Mouse (Mus musculus): ENCODE data around the gene Arhgef25. TPM values are rescaled to one million over a fixed set of nuclear protein-coding genes. Genes with fewer than 3 reads are reported as not detected.

The Arhgef25 gene
- polyA plus RNA-seq, 1 experiment from 2014 or later, result 24.2 TPM

- no peak for ATAC-seq (ENCODE audit: low read depth)
- peaks cover 11% of the 10 kb centered on the region; the same call in 1 of the 2 replicates for H3K36me3 ChIP-seq (ENCODE audit: control insufficient read depth, insufficient read depth, low read length)
- WGBS, result 84% methylated on average over 19 of the region's 19 CpGs
- peaks cover 37% of the 10 kb centered on the region for H3K4me1 ChIP-seq (ENCODE audit: control insufficient read depth, insufficient read depth, low read length)
- H3K9me3 ChIP-seq (ENCODE audit: control insufficient read depth, low read length), result no peaks in the 10 kb centered on the region
- H3K4me2 ChIP-seq (ENCODE audit: low read depth, low read length), result no peak overlapping the region
- no peak overlapping the region for H3K9ac ChIP-seq (replicated peaks; ENCODE audit: low read depth, low read length)
- no peak overlapping the region for H3K4me3 ChIP-seq (ENCODE audit: low read depth, low read length)
- no peak overlapping the region for H3K27ac ChIP-seq (ENCODE audit: low read depth, low read length)
- no peaks in the 10 kb centered on the region for H3K27me3 ChIP-seq (ENCODE audit: control insufficient read depth, insufficient read depth, low read length)
These were observed 1.5 kb upstream of the Arhgef25 start for GRCm38 (mm10) chr10:127191191-127192056.

DNA sequence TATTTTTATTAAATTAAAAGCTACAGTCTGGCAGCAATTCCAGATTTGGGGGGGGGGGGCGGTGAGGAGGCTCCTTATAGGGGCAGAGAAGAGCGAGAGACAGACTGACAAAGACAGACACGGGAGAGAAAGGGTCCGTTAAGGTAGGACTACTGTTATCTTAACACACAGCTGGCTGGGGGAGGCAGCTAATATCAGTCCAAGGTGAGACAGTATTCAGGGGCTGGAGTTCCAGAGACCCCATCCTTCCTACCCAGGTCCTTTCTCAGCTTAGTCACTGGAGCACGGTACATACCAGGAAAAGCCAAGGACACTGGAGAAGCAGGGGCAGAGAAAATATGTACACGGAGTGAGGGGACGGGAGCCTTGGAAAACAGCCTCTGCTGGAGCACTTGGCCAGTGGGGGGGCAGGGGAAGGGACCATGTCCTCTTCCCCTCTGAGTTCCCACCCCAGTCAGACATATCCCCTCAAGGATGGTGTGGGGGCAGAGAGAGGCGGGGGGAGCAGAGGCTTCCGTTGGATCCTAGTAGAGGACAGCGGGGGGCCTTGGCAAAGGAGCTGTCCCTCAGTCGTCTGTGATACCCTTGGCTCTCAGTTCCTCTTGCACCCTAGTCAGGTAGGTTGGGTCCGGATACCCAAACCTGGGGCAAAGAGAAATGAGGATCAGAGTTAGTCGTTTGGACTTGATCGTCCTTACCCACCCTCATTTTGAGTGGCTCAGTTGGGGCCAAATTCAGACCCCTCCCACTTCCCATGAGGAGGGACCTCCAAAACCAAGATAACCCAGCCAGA, 711 bp upstream of the Arhgef25 start:
- Histone ChIP-seq H3K9me3 (ENCODE audit: control insufficient read depth, low read length) (no peaks in the 10 kb centered on the region), H3K36me3 (ENCODE audit: control insufficient read depth, insufficient read depth, low read length) (peaks cover 11% of the 10 kb centered on the region; the same call in 1 of the 2 replicates), H3K27ac (ENCODE audit: low read depth, low read length) (no peak overlapping the region), H3K4me1 (ENCODE audit: control insufficient read depth, insufficient read depth, low read length) (peaks cover 32% of the 10 kb centered on the region), H3K4me2 (ENCODE audit: low read depth, low read length) (peak overlapping the region; percentile 85), H3K9ac (replicated peaks; ENCODE audit: low read depth, low read length) (0 out of 2 replicates have a peak overlapping the region, but pooled peaks have one; percentile 69), H3K27me3 (ENCODE audit: control insufficient read depth, insufficient read depth, low read length) (no peaks in the 10 kb centered on the region), H3K4me3 (ENCODE audit: low read depth, low read length) (no peak overlapping the region)
- WGBS, result 31% methylated on average over 13 of the region's 14 CpGs
- no peak for ATAC-seq (ENCODE audit: low read depth)

GRCm38 (mm10) chr10:127189116-127189650, 700 bp downstream of the Arhgef25 start:
- Histone ChIP-seq H3K27me3 (ENCODE audit: control insufficient read depth, insufficient read depth, low read length) (no peaks in the 10 kb centered on the region), H3K36me3 (ENCODE audit: control insufficient read depth, insufficient read depth, low read length) (peaks cover 11% of the 10 kb centered on the region; the same call in 1 of the 2 replicates), H3K4me1 (ENCODE audit: control insufficient read depth, insufficient read depth, low read length) (peaks cover 27% of the 10 kb centered on the region), H3K4me3 (ENCODE audit: low read depth, low read length) (peak overlapping the region; percentile 45), H3K4me2 (ENCODE audit: low read depth, low read length) (peak overlapping the region; percentile 85), H3K9ac (replicated peaks; ENCODE audit: low read depth, low read length) (peak overlapping the region; percentile 69), H3K9me3 (ENCODE audit: control insufficient read depth, low read length) (no peaks in the 10 kb centered on the region), H3K27ac (ENCODE audit: low read depth, low read length) (peak overlapping the region; percentile 60)
- WGBS, result 1% methylated on average over 26 of the region's 26 CpGs
- ATAC-seq (ENCODE audit: low read depth), result peak; percentile 10

GRCm38 (mm10) chr10:127188465-127189115, 1.3 kb downstream of the Arhgef25 start:
- peak; percentile 82 for ATAC-seq (ENCODE audit: low read depth)
- Histone ChIP-seq H3K4me1 (ENCODE audit: control insufficient read depth, insufficient read depth, low read length) (peaks cover 29% of the 10 kb centered on the region), H3K27me3 (ENCODE audit: control insufficient read depth, insufficient read depth, low read length) (no peaks in the 10 kb centered on the region), H3K27ac (ENCODE audit: low read depth, low read length) (peak overlapping the region; percentile 60), H3K9me3 (ENCODE audit: control insufficient read depth, low read length) (no peaks in the 10 kb centered on the region), H3K36me3 (ENCODE audit: control insufficient read depth, insufficient read depth, low read length) (peaks cover 11% of the 10 kb centered on the region; the same call in 1 of the 2 replicates), H3K4me2 (ENCODE audit: low read depth, low read length) (peak overlapping the region; percentile 85), H3K9ac (replicated peaks; ENCODE audit: low read depth, low read length) (peak overlapping the region; percentile 69), H3K4me3 (ENCODE audit: low read depth, low read length) (peak overlapping the region; percentile 45)
- whole genome bisulfite sequencing, result under 1% methylated on average over 22 of the region's 46 CpGs

DNA sequence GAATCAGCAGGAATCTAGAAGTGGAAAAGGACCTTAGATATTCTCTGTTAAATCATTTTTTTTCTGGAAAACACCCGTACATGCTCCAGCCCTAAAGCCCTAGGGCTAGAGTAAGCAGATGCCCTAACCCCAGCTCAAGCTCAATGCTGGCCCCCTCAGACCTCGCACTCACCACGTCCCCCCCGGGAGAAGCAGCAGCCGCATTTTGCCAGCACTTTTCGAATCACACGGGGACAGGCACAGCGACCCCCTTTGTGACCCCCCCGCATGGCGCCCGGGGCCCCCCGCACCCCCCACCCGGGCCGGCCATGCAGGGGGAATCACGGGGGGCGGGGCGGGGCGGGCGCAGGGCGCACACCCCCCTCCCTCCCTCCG, 1.8 kb downstream of the Arhgef25 start:
- ATAC-seq (ENCODE audit: low read depth), result peak; percentile 4; the same call in 1 of the 2 replicates
- under 1% methylated on average over 16 of the region's 21 CpGs for WGBS

DNA sequence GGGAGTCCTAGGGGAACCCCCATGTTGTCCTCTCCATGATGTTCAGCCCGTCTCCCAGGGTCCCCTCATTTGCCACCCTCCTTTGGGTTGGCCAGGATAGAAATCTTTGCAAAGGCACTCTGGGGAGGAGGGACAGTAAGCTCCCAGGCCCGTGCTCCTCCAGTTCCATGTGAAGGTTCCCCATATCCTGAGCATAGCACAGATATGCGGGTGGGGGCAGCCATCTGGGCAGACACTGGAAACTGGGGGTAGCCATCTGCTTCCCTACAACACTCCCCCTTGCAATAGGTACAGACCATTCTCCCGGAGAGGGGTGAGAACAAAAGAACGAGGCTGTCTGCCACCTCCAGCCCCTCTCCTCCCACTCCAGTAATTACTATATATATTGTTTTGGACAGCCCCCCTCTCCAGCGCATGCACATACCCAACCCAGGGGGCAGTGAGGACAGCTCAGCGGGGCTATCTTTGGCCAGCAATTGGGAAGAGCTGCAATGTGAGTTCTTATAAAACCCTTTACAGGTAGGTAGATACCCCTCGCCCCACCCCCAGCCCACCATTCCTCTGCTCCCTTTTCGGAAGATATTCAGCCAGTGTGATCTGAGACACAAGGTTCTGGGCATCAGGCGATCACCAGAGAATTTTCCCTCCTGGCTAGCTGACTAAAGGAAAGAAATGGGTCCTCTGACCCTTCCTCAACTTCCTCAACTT, 2.4 kb downstream of the Arhgef25 start:
- peak; percentile 14; the same call in 1 of the 2 replicates for ATAC-seq (ENCODE audit: low read depth)
- 19% methylated on average over 10 of the region's 10 CpGs for WGBS
- H3K4me1 ChIP-seq (ENCODE audit: control insufficient read depth, insufficient read depth, low read length), result peaks cover 29% of the 10 kb centered on the region

More for the DNA sequence above, 1.8 kb downstream of the Arhgef25 start:
- Histone ChIP-seq H3K9me3 (ENCODE audit: control insufficient read depth, low read length) (no peaks in the 10 kb centered on the region), H3K27ac (ENCODE audit: low read depth, low read length) (peak overlapping the region; percentile 60), H3K4me2 (ENCODE audit: low read depth, low read length) (peak overlapping the region; percentile 85), H3K27me3 (ENCODE audit: control insufficient read depth, insufficient read depth, low read length) (no peaks in the 10 kb centered on the region), H3K9ac (replicated peaks; ENCODE audit: low read depth, low read length) (peak overlapping the region; percentile 69), H3K4me3 (ENCODE audit: low read depth, low read length) (peak overlapping the region; percentile 45), H3K4me1 (ENCODE audit: control insufficient read depth, insufficient read depth, low read length) (peaks cover 29% of the 10 kb centered on the region), H3K36me3 (ENCODE audit: control insufficient read depth, insufficient read depth, low read length) (peaks cover 11% of the 10 kb centered on the region; the same call in 1 of the 2 replicates)

GRCm38 (mm10) chr10:127186451-127186850, 3.4 kb downstream of the Arhgef25 start:
- Histone ChIP-seq H3K27ac (ENCODE audit: low read depth, low read length) (no peak overlapping the region), H3K9me3 (ENCODE audit: control insufficient read depth, low read length) (no peaks in the 10 kb centered on the region), H3K4me2 (ENCODE audit: low read depth, low read length) (no peak overlapping the region), H3K36me3 (ENCODE audit: control insufficient read depth, insufficient read depth, low read length) (peaks cover 5% of the 10 kb centered on the region; the same call in 1 of the 2 replicates), H3K9ac (replicated peaks; ENCODE audit: low read depth, low read length) (no peak overlapping the region), H3K4me1 (ENCODE audit: control insufficient read depth, insufficient read depth, low read length) (peaks cover 29% of the 10 kb centered on the region), H3K27me3 (ENCODE audit: control insufficient read depth, insufficient read depth, low read length) (no peaks in the 10 kb centered on the region), H3K4me3 (ENCODE audit: low read depth, low read length) (no peak overlapping the region; the same call in 1 of the 2 replicates)
- 85% methylated on average over 1 of the region's 1 CpGs for WGBS
- ATAC-seq (ENCODE audit: low read depth), result no peak

More for the DNA sequence above, 2.4 kb downstream of the Arhgef25 start:
- Histone ChIP-seq H3K36me3 (ENCODE audit: control insufficient read depth, insufficient read depth, low read length) (peaks cover 8% of the 10 kb centered on the region; the same call in 1 of the 2 replicates), H3K9ac (replicated peaks; ENCODE audit: low read depth, low read length) (peak overlapping the region; percentile 69), H3K4me2 (ENCODE audit: low read depth, low read length) (peak overlapping the region; percentile 85), H3K27me3 (ENCODE audit: control insufficient read depth, insufficient read depth, low read length) (no peaks in the 10 kb centered on the region), H3K9me3 (ENCODE audit: control insufficient read depth, low read length) (no peaks in the 10 kb centered on the region), H3K27ac (ENCODE audit: low read depth, low read length) (peak overlapping the region; percentile 6; the same call in 1 of the 2 replicates), H3K4me3 (ENCODE audit: low read depth, low read length) (peak overlapping the region; percentile 45)

DNA sequence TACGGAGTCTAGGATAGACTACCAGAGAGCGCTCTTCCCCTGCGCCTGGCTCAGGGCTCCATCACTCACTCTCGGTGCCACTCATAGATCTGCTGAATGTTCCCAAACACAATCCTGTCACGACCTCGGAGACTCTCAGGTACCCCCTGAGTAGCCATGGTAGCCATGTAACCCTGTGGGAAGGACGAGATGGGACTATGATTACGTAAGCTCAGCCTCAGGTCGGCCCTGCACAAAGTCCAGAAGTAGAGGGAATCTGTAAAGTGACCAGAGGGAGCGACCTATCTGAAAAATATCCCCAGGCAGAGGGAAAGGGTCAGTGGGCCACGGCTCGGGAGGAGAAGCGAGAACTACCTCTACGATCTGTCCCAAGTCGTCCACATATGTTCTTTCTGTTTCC, 4.4 kb downstream of the Arhgef25 start:
- 85% methylated on average over 15 of the region's 15 CpGs for WGBS
- Histone ChIP-seq H3K27me3 (ENCODE audit: control insufficient read depth, insufficient read depth, low read length) (0 out of 2 replicates have a peak, but pooled peaks cover 2% of the 10 kb centered on the region), H3K4me1 (ENCODE audit: control insufficient read depth, insufficient read depth, low read length) (peaks cover 27% of the 10 kb centered on the region)

More for the DNA sequence above, 4.4 kb downstream of the Arhgef25 start:
- no peaks in the 10 kb centered on the region for H3K9me3 ChIP-seq (ENCODE audit: control insufficient read depth, low read length)
- H3K4me2 ChIP-seq (ENCODE audit: low read depth, low read length), result no peak overlapping the region
- no peaks in the 10 kb centered on the region; the same call in 1 of the 2 replicates for H3K36me3 ChIP-seq (ENCODE audit: control insufficient read depth, insufficient read depth, low read length)
- no peak for ATAC-seq (ENCODE audit: low read depth)
- H3K4me3 ChIP-seq (ENCODE audit: low read depth, low read length), result no peak overlapping the region
- no peak overlapping the region for H3K9ac ChIP-seq (replicated peaks; ENCODE audit: low read depth, low read length)
- no peak overlapping the region for H3K27ac ChIP-seq (ENCODE audit: low read depth, low read length)
